Mouse (Mus musculus) brain, embryonic 14.5 days (tissue): Measurements from ENCODE around the gene Plin5.
A peak's percentile ranks its signal among the peaks of the same experiment; 100 is the strongest.

ENCODE experiments used
- CTCF ChIP-seq: fragments of 200-500 bp; IDR thresholded peaks from 2 replicates; pipeline ENCODE4 v1.5.1; 2012; ENCODE audit warnings: inconsistent platforms, mild to moderate bottlenecking, moderate library complexity, borderline replicate concordance; ENCODE audit not compliant: insufficient read depth, insufficient read length; ENCODE audit errors: extremely low read depth
- POLR2A ChIP-seq: fragments of 200-500 bp; IDR thresholded peaks from 2 replicates; pipeline ENCODE4 v1.6.1; 2012; ENCODE audit warnings: mild to moderate bottlenecking, inconsistent platforms, borderline replicate concordance; ENCODE audit not compliant: poor library complexity, insufficient read depth, insufficient read length, severe bottlenecking; ENCODE audit errors: extremely low read depth

DNA sequence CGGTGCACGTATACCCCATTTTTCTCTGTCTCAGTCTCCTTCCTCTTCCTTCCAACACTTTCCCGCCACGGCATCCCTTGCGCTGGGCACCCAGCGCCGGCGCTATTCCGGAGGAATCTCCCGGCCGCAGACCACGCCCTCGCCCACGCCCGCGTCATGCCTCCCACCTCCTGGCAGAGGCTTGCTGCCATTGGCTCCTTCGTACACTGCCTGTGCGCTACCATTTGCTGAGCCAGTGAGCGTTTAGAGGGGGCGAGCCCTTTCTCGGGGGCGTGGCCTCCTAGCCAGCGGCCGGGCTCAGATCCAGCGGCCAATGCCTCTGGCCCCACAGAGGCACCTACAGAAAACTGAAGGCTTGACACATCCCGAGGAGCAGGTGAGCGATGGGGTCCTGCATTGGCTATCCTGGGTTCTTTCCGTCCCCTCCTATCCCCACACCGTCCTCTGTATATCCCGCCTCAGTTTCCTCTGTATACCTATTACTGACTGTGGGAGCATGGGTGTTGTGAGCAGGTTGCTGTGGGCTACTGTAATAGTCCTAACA lies 44.9 kb upstream of the Plin5 start, which contains the start of gene Tnfaip8l1:
- TF ChIP-seq CTCF, result no peak
- TF ChIP-seq POLR2A, result peak; percentile 31; the same call in 1 of the 2 replicates
